Mouse (Mus musculus) cerebral cortex, adult 2 months (tissue): Measurements from ENCODE around the gene BC048679.

Experiments
- WGBS: fragments of 180-500 bp; shearing (Covaris S2); methylation state at CpG from one replicate; pipeline ENCODE4 v1.1.7; 2018; 5-methylcytosine and 5-hydroxymethylcytosine counted together

The BC048679 gene

GRCm38 (mm10) chr7:81498181-81498580 lies at the start of gene BC048679:
Gene BC048679 (minus strand): TSS chr7:81498281.
- 78% methylated on average over 7 of the region's 7 CpGs for WGBS

DNA sequence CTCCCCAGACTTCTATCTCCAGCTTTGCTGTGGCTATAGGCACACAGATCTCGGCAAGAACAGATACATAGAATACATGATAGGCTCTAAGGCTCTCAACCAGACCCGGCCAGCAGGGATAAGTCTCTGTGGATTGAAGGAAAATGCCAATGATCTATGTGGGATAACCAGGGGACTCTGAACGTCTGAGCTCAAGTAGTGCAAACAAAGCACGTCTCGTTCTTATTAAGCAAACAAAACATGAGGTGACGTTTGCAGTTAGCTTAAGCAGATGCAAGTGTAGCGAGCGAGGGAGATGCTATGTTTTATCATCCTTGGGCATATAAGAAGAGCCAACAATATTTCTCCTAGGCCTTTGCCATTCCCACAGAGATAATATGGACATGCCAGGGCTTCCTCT lies 44.9 kb upstream of the BC048679 start:
- 86% methylated on average over 8 of the region's 8 CpGs for WGBS

DNA sequence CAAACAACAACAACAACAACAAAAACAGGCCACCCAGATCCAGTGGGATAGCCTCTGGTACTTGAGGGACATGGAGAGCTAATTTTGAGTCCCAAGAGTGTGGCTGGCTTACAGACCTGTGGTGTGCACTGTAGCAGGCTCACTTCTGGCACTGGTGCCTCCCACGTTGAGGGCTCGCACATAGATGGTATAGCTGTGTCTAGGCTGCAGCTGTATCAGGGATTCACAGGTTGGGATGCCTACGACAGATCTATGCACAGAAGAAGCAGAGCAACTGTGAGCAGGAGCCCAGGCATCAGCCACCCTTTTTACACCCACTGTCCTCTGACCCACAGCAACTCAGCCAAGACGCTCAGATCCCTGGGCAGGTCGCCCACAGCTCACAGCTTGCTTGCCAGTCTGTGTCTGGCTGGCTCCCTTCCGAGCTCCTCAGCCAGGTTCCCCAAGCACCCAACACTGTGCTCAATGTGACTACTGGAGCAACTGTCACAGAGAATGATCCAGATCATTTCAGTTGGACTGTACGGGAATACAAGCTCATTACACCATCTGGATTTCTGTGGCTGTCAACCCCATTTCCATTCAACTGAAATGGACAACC lies 43.9 kb upstream of the BC048679 start:
- WGBS: 37% methylated on average over 7 of the region's 7 CpGs

DNA sequence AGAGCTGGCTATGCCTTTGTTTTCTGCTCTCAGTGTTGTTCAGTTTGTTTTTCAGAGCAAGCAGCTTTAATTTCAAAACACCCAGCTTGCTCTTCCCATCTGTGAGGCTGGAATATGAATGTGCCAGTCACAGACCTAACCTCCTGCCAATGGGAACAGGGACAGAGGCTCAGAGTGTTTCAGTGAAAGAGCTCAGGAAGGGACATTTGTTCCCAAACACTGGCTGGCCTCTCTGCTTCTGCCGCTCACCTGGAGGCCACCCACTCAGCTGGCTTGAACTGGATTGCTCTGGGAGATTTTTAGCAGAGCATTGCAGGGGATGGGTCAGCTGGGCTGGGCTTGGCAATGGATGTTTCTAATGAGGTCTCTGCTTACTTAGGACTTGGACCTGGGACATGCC lies 42.9 kb upstream of the BC048679 start:
- 57% methylated on average over 1 of the region's 1 CpGs for WGBS

- WGBS: 33% methylated on average over 2 of the region's 2 CpGs
Measured at GRCm38 (mm10) chr7:81539565-81539964, 41.5 kb upstream of the BC048679 start.

DNA sequence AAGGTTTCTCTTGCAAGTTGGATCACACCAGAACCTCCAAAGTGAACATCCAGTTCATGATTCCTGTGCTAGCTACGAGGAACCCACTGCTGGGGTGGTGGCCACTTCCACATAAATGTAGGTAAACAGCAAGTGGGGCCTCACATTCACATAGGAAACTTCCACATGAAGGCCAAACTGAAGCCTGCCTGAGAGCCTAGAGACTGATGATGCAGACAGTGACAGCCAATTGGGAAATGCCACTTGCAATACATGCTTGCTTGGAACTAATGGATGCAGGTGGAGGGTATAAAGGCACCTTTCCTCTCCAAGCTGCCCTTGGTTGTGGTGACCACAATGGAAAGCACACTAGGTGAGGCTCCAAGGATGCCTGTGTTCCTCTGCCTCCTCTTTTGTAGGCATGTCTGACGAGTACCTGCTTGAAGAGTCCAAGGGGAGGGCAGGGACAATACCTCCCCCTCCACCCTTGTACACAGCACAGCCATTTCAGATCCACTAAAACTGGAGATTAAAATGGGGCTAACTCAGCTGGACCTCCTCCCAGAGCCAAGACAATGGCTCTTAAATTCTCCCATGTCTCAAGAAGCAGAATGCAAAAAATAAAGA lies 40.1 kb upstream of the BC048679 start:
- 85% methylated on average over 2 of the region's 2 CpGs for WGBS

DNA sequence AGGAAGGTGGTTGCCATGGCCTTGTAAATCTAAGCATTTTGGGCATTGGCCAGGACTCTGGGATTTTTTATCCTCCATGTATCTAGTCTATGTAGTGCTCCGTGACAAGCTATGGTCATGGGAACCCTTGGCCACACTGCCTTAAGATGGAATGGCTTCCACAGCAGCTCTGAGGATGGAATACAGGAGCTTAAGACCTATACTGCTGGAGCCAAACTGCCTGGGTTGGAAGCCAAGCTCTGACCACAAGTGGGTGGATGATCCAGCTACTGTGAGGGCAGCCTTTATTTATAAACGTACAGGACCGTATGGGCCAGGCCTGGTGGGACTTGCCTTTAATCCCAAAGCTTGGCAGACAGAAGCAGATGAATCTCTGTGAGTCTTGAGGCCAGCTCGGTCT lies 38.4 kb upstream of the BC048679 start:
- WGBS: 82% methylated on average over 4 of the region's 4 CpGs

GRCm38 (mm10) chr7:81531462-81531861 lies 33.4 kb upstream of the BC048679 start:
- WGBS: 32% methylated on average over 1 of the region's 1 CpGs

- 87% methylated on average over 8 of the region's 8 CpGs for WGBS
Measured at GRCm38 (mm10) chr7:81528918-81529317, 30.8 kb upstream of the BC048679 start.

GRCm38 (mm10) chr7:81523663-81524017 lies 25.6 kb upstream of the BC048679 start:
- WGBS: 5% methylated on average over 13 of the region's 13 CpGs

GRCm38 (mm10) chr7:81523008-81523662 lies 25.1 kb upstream of the BC048679 start:
- WGBS: under 1% methylated on average over 31 of the region's 31 CpGs

- WGBS: 49% methylated on average over 6 of the region's 6 CpGs
Measured at GRCm38 (mm10) chr7:81516154-81517030, 18.3 kb upstream of the BC048679 start.

- 77% methylated on average over 13 of the region's 13 CpGs for WGBS
Measured at GRCm38 (mm10) chr7:81514906-81515590, 17.0 kb upstream of the BC048679 start.

DNA sequence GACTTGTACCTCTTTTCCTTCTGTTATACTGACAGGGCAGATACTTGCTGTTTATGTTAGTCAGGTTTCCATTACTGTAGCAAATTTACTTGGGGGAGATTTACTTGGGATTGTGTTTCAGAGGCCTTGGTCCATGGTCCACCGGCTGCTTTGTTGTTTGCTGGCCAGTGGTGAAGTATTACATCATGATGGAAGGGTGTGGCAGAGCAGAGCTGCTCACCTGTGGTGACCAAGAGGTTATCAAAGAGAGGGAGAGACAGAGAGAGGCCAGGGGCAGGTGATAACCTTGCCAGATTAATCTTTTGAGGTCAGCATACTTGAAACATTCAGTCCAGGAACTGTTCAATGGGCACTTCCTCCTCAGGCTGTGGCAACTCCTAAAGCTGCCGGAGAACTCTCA lies 3.0 kb upstream of the BC048679 start:
- WGBS: 86% methylated on average over 2 of the region's 2 CpGs

DNA sequence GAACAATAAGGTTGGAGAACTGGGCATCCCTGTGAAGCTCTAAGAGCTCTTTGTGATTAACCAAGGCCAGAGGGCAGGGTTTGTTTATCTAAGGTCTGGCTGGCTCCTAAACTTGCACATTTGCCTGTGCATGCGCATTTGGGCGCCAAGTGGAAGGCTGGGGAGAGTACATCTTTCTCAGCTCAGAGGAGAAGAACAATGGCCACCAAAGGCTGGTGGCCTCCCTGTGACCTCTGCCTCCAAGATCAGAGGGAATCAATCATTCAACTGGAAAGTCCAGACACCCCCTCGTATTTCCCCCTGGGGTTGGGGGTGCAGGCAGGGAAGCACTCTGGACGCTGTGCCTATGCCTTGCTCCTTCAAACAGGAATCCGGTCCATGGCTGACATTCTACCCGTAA lies 910 bp downstream of the BC048679 start:
- WGBS: 47% methylated on average over 6 of the region's 6 CpGs

DNA sequence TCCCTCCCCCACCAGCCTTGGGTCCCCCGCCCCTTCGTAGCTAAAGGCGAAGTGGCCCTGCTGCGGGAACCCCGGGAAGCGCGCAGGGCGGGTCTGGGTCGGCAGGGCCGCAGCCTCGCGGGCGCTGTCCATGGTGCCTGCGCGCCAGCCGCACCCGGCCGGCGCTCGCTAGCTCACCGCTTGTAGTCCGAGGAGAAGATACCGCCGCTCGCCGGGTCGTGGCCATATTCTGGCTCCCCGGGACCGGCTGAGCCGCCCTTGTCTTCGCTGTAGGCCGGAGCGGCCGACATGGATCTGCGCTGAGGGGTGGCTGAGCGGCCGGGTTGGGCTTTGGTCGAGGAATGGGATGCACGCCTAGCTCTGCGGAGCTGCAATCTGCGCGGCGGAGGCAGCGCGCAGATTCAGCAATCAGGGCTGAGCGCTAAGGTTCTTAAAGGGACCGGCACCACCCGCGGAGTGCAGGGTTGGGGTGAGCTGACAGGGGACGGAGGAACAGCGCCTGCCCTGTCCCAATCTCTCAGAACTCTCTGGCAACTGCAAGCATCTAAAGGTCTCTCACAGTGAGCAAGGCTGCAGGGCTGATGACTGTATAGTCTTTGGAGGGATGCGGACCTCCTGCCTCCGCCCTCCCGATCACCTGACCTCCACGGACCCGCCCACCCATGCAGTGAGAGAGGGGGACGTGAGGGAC lies 4.6 kb downstream of the BC048679 start, which contains the start of gene Ap3b2:
Ap3b2 (minus strand) TSS at position 595 of the 691 bp plus-strand sequence.
- WGBS: under 1% methylated on average over 57 of the region's 57 CpGs

GRCm38 (mm10) chr7:81492628-81493027 lies 5.5 kb downstream of the BC048679 start:
- 34% methylated on average over 9 of the region's 9 CpGs for whole genome bisulfite sequencing

- WGBS: 31% methylated on average over 9 of the region's 9 CpGs
Measured at GRCm38 (mm10) chr7:81489649-81490048, 8.4 kb downstream of the BC048679 start.

DNA sequence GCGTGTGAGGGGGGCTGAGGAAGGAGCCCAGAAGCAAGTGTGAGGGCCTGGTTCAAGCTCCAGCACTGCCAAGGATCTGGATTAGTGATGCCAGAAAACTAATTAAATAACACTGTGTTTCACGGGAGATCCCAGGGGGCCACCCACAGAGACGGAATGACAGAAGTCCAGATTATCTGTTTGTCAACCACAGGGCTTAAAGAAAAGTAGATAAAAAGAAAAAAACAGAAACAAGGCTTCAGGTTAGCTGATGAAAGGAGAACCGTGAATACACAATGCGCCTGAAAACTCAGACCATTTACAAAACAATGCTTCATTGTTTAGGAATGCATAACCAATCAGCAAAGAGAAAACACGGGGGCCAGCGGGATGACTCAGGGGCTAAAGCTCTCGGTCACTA lies 17.3 kb downstream of the BC048679 start:
- WGBS: 31% methylated on average over 8 of the region's 8 CpGs

DNA sequence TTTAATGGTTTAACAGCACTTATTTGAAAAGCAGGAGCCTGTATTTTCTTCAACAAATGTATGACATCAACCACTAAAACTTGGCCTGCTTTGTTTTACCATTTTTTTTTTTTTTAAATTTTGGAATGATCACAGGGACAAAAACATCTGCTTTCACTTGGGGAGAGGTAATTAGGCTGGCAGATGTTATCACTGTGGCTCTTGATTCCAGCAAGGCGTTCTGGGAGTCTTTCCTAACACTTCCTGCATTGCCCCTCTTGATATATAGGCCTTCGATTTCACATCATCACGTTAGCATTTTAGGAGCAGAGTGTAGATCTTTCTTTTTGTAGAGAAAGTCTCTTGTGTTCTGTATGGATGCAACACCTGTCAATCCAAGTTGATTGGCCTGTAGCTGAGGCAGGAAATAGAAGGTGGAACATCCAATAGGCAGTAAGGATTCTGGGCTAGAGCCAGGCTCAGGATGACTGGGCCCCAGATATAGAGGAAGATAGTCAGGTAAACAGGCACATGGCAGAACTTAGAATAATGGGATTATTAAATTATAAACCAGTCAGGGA lies 18.5 kb downstream of the BC048679 start:
- 71% methylated on average over 3 of the region's 3 CpGs for WGBS

- WGBS: 39% methylated on average over 24 of the region's 24 CpGs
Measured at GRCm38 (mm10) chr7:81476833-81477232, 21.2 kb downstream of the BC048679 start.
